Mouse (Mus musculus) heart, postnatal 0 days (tissue): ENCODE measurements around the gene Pxdn. TPM values are rescaled to one million over a fixed set of nuclear protein-coding genes. Genes with fewer than 3 reads are reported as not detected.

ENCODE experiments used
- ATAC-seq: fragments of 200-750 bp; cut with Nextera tagmentation; 2 replicates; pipeline ENCODE4 v1.8.0; 2017; ENCODE audit warnings: low read depth, moderate number of reproducible peaks, moderate library complexity; ENCODE audit not compliant: insufficient read depth
- DNase-seq: peaks from one replicate; pipeline ENCODE4 v3.0.0-alpha.2; 2016; ENCODE audit warnings: low spot score
- H3K27ac ChIP-seq: fragments of 300-500 bp; sonication (generic); 2 replicates; pipeline ENCODE4 v1.5.1; 2014; ENCODE audit warnings: low read depth, mild to moderate bottlenecking
- H3K27me3 ChIP-seq: fragments of 300-500 bp; sonication (generic); 2 replicates; pipeline ENCODE4 v1.6.1; 2014; ENCODE audit warnings: low read length, mixed read lengths; ENCODE audit not compliant: control insufficient read depth, insufficient read depth
- H3K36me3 ChIP-seq: fragments of 300-500 bp; sonication (generic); replicated peaks from 2 replicates; pipeline ENCODE4 v1.6.1; 2014; ENCODE audit warnings: low read length, mixed read lengths; ENCODE audit not compliant: control insufficient read depth, insufficient read depth
- H3K4me1 ChIP-seq: fragments of 300-500 bp; sonication (generic); 2 replicates; pipeline ENCODE4 v1.6.1; 2014; ENCODE audit warnings: antibody characterized with exemption; ENCODE audit not compliant: control insufficient read depth, insufficient read depth
- H3K4me2 ChIP-seq: fragments of 300-500 bp; sonication (generic); 2 replicates; pipeline ENCODE4 v1.6.1; 2014; ENCODE audit warnings: low read depth, mild to moderate bottlenecking, low read length, moderate library complexity
- H3K4me3 ChIP-seq: fragments of 300-500 bp; sonication (generic); 2 replicates; pipeline ENCODE4 v1.5.1; 2014; ENCODE audit warnings: low read depth, low read length
- H3K9ac ChIP-seq: fragments of 300-500 bp; sonication (generic); replicated peaks from 2 replicates; pipeline ENCODE4 v1.6.1; 2014; ENCODE audit warnings: low read depth, low read length, mixed read lengths
- H3K9me3 ChIP-seq: fragments of 300-500 bp; sonication (generic); replicated peaks from 2 replicates; pipeline ENCODE4 v1.6.1; 2016; ENCODE audit warnings: low read length; ENCODE audit not compliant: control insufficient read depth
- CTCF ChIP-seq: IDR thresholded peaks from 2 replicates; pipeline ENCODE4 v1.5.1; 2016; ENCODE audit warnings: antibody characterized with exemption, control low read depth, low read depth
- EP300 ChIP-seq: IDR thresholded peaks from 2 replicates; pipeline ENCODE4 v1.6.1; 2016; ENCODE audit warnings: antibody characterized with exemption, low read depth
- WGBS: fragments of 180-500 bp; shearing (Covaris S2); extraction: QIAGEN DNeasy Blood & Tissue Kit; methylation state at CpG from one replicate; pipeline ENCODE4 v1.1.7; 2014; 5-methylcytosine and 5-hydroxymethylcytosine counted together
- polyA plus RNA-seq: library from polyadenylated mRNA; unstranded; fragments of >200 nt; fragmentation: Nextera tagmentation; extraction: Ambion mirVana; gene quantifications from 2 replicates; pipeline ENCODE4 v1.2.1, GENCODE M21; 2015
- total RNA-seq: library from RNA; depleted of rRNA; stranded (reverse); fragments of >200 nt; gene quantifications from 2 replicates; pipeline ENCODE4 v1.2.3, GENCODE M21; 2014; ENCODE audit warnings: low replicate concordance

Gene Pxdn
- total and polyA plus RNA-seq, 2 experiments from 2014 or later = 49.7 to 144 TPM

DNA sequence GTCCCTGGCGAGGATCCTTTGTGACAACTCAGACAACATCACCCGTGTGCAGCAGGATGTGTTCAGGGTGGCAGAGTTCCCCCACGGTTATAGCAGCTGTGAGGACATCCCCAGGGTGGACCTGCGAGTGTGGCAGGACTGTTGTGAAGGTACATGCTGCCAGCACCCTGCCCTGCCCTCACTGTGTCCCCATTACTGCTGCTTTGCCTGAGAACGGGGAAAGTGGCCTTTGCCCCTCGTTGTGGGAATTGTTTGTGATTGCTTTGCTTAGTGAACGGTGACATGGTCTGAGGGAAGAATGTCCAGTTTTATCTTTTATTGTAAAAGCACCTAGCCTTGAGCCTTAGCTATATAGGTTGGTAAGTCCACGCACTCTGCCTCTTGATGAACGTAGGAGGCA lies 69.2 kb downstream of the Pxdn start:
- WGBS = 79% methylated on average over 9 of the region's 9 CpGs
- no peak overlapping the region for H3K9ac ChIP-seq
- H3K4me2 ChIP-seq = no peak overlapping the region
- no peak overlapping the region for H3K27ac ChIP-seq
- ATAC-seq (no peak), DNase-seq (no peak)
- no peaks in the 10 kb centered on the region for H3K27me3 ChIP-seq
- H3K36me3 ChIP-seq = peaks cover 79% of the 10 kb centered on the region
- TF ChIP-seq CTCF (no peak), EP300 (no peak)
- no peaks in the 10 kb centered on the region for H3K9me3 ChIP-seq
- no peaks in the 10 kb centered on the region for H3K4me1 ChIP-seq
- no peak overlapping the region for H3K4me3 ChIP-seq

DNA sequence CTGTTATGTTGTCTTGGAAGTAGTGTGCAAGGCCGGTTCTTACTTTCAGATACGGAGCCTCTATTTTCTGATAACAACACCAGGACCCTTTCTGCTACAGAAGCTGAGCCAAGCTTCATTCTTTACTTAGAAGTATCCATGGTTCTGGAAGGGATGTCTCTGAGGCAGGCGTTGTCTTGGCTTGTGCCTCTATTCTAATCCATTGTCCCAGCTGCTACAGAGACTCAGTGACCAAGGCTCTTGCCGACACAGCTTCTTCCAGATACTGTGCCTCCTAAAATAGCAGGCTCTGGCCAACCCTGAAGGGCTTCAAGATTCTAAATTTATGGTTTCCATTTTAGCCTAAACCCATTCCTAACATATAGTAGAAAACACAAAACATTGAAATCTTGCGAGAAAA lies 71.3 kb downstream of the Pxdn start:
- Histone ChIP-seq H3K27me3 (no peaks in the 10 kb centered on the region), H3K4me2 (no peak overlapping the region), H3K9me3 (no peaks in the 10 kb centered on the region), H3K27ac (no peak overlapping the region), H3K36me3 (peaks cover 79% of the 10 kb centered on the region), H3K9ac (no peak overlapping the region), H3K4me1 (no peaks in the 10 kb centered on the region), H3K4me3 (no peak overlapping the region)
- no peak for TF ChIP-seq EP300
- DNase-seq (no peak), ATAC-seq (no peak)
- WGBS = 59% methylated on average over 5 of the region's 5 CpGs

DNA sequence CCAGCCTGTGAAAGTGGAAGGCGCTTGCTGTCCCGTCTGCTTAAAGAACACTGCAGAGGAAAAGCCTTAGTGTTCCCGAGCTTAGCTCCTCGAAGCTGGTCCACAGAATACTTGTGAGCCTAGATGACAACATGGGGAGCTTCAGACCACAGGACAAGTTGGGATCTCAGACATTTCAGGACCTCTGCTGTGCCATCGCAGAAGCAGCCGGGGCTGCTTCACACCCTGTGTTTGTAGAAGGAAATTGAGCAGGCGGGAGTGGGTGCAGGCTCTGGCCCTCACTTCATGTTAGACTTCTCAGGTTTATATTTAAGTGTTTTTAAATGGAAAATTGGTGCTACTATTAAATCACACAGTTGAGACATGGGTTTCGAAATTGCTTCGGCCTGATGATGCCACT lies 78.1 kb downstream of the Pxdn start:
- DNase-seq (no peak), ATAC-seq (no peak)
- Histone ChIP-seq H3K4me2 (no peak overlapping the region), H3K4me3 (no peak overlapping the region), H3K4me1 (no peaks in the 10 kb centered on the region), H3K27me3 (no peaks in the 10 kb centered on the region), H3K27ac (no peak overlapping the region), H3K36me3 (peaks cover 74% of the 10 kb centered on the region), H3K9me3 (no peaks in the 10 kb centered on the region), H3K9ac (no peak overlapping the region)
- 84% methylated on average over 9 of the region's 9 CpGs for WGBS
- TF ChIP-seq CTCF (no peak), EP300 (no peak)

DNA sequence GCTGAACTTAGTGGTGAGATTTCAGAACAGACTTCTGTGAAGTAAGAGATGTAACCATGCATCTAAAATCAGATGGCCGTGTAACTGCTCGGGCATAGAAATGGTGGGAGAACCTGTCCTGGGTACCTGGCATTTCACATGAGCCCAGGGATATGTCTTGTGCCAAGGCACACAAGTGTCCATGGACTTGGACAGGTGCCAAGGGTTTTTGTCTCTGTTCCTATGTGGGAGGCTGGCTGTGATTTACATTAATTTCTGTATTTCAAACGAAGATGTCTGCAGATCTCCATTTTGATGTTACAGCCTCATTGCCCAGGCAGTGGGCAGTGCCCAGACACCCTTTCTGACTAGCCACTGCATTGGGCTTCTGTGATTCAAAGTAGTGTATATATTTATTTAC lies 79.7 kb downstream of the Pxdn start:
- Histone ChIP-seq H3K4me2 (no peak overlapping the region), H3K27ac (no peak overlapping the region), H3K4me1 (no peaks in the 10 kb centered on the region), H3K4me3 (no peak overlapping the region), H3K9ac (no peak overlapping the region), H3K36me3 (peaks cover 62% of the 10 kb centered on the region), H3K9me3 (no peaks in the 10 kb centered on the region), H3K27me3 (no peaks in the 10 kb centered on the region)
- DNase-seq (no peak), ATAC-seq (no peak)
- TF ChIP-seq EP300 (no peak), CTCF (no peak)
- WGBS = 70% methylated on average over 3 of the region's 3 CpGs

DNA sequence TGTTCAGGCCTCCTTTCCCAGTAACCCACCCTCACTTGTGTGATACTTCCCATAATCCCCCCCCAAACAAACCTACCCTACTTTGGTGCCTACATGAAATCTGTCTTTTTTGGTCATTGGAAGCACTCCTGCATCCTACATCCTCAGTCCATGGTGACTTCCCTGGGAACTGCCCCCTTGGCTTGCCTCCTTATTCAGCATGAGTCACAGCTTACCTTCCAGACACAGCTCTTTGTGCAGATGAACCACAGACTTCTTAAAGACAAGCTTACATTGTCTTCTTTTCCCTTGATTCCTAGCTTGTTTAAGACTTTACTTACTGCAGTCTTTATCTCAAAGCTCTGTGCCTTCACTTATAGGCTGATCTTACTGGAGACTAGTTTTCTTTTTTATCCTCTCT lies 83.0 kb downstream of the Pxdn start:
- no peak overlapping the region for H3K27ac ChIP-seq

DNA sequence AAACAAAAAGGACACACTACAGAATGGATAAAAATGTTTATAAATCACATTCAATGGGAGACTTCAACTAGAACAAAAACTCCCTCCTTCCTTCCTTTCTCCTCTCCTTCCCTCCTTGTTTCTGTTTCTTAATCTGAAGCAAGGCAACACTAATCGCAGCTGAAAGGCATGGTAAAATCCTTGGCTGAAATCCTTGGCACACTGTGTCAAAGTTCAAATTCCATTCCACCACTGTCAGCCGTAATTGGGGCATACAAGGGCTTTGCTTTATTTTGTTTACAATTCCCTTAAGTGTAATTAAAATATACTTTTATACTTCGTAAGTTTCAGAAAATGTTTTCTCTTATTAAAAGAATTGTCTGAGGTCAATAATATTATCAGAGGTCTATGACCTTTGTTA lies 86.1 kb downstream of the Pxdn start:
- DNase-seq = no peak

More for the DNA sequence above, 83.0 kb downstream of the Pxdn start:
- no peaks in the 10 kb centered on the region for H3K9me3 ChIP-seq
- no peak for ATAC-seq
- H3K4me1 ChIP-seq = no peaks in the 10 kb centered on the region
- DNase-seq = no peak
- no peak overlapping the region for H3K4me2 ChIP-seq
- no peak overlapping the region for H3K4me3 ChIP-seq
- no peak overlapping the region for H3K9ac ChIP-seq
- no peaks in the 10 kb centered on the region for H3K27me3 ChIP-seq
- TF ChIP-seq EP300 (no peak), CTCF (no peak)
- H3K36me3 ChIP-seq = peaks cover 29% of the 10 kb centered on the region

More for the DNA sequence above, 86.1 kb downstream of the Pxdn start:
- no peak overlapping the region for H3K4me2 ChIP-seq
- 52% methylated on average over 3 of the region's 3 CpGs for WGBS
- no peak overlapping the region for H3K9ac ChIP-seq
- H3K9me3 ChIP-seq = no peaks in the 10 kb centered on the region
- no peak for ATAC-seq
- H3K27me3 ChIP-seq = no peaks in the 10 kb centered on the region
- H3K4me1 ChIP-seq = no peaks in the 10 kb centered on the region; the same call in 1 of the 2 replicates
- H3K27ac ChIP-seq = no peak overlapping the region
- peaks cover 4% of the 10 kb centered on the region; the same call in 1 of the 2 replicates for H3K36me3 ChIP-seq
- no peak overlapping the region for H3K4me3 ChIP-seq
- no peak for TF ChIP-seq EP300
- TF ChIP-seq CTCF = no peak
